Mouse (Mus musculus) limb, embryonic 15.5 days (tissue): ENCODE measurements at regions not wholly inside any gene's neighbourhood (a gene's known extent, or its start where the extent isn't known, plus 50 kb on each side); places are given as distances from the start of the nearest gene placed in this dataset.
A peak's percentile ranks its signal among the peaks of the same experiment; 100 is the strongest.

Source experiments
- ATAC-seq: fragments of 200-750 bp; cut with Nextera tagmentation; 2 replicates; pipeline ENCODE4 v1.8.0; 2017; ENCODE audit warnings: low read depth, moderate TSS enrichment; ENCODE audit not compliant: insufficient number of reproducible peaks, low FRiP score, low TSS enrichment
- H3K27ac ChIP-seq: fragments of 300-500 bp; sonication (generic); 2 replicates; pipeline ENCODE4 v1.5.1; 2015; ENCODE audit warnings: moderate library complexity, mild to moderate bottlenecking, inconsistent platforms
- H3K27me3 ChIP-seq: fragments of 300-500 bp; sonication (generic); 2 replicates; pipeline ENCODE4 v1.6.1; 2015; ENCODE audit warnings: inconsistent platforms
- H3K36me3 ChIP-seq: fragments of 300-500 bp; sonication (generic); 2 replicates; pipeline ENCODE4 v1.6.1; 2015; ENCODE audit warnings: inconsistent platforms
- H3K4me1 ChIP-seq: fragments of 300-500 bp; sonication (generic); 2 replicates; pipeline ENCODE4 v1.6.1; 2015; ENCODE audit warnings: inconsistent platforms
- H3K4me2 ChIP-seq: fragments of 300-500 bp; sonication (generic); 2 replicates; pipeline ENCODE4 v1.6.1; 2015; ENCODE audit warnings: mild to moderate bottlenecking, inconsistent platforms
- H3K4me3 ChIP-seq: fragments of 300-500 bp; sonication (generic); 2 replicates; pipeline ENCODE4 v1.5.1; 2015; ENCODE audit warnings: mild to moderate bottlenecking, inconsistent platforms
- H3K9ac ChIP-seq: fragments of 300-500 bp; sonication (generic); 2 replicates; pipeline ENCODE4 v1.6.1; 2015; ENCODE audit warnings: inconsistent platforms
- H3K9me3 ChIP-seq: fragments of 300-500 bp; sonication (generic); 2 replicates; pipeline ENCODE4 v1.6.1; 2016; ENCODE audit warnings: inconsistent platforms
- WGBS: fragments of 180-500 bp; shearing (Covaris S2); methylation state at CpG from one replicate; pipeline ENCODE4 v1.1.7; 2015; 5-methylcytosine and 5-hydroxymethylcytosine counted together

DNA sequence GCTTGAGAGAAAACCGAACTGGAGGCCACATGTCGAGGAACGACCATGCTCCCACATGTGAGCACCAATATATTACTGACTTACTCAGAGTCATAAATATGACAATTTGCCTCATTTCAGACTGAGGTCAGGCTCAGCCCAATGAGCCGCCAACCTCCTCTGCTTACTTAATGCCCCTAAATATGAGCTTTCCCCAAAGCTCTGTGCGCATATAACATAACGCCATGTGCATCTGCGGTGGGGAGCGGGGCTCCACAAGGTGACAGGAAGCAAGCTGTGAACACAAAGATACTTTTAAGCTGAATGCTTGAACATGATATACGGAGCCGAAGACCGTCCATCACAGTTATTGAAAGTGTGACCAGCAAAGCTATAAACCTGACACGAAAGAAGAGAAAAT is 319.8 kb downstream of the Hlx start:
- H3K9ac ChIP-seq: no peak overlapping the region
- H3K4me3 ChIP-seq: no peak overlapping the region
- no peaks in the 10 kb centered on the region for H3K36me3 ChIP-seq
- no peaks in the 10 kb centered on the region for H3K9me3 ChIP-seq
- WGBS: 61% methylated on average over 12 of the region's 12 CpGs
- H3K4me2 ChIP-seq: no peak overlapping the region
- no peak overlapping the region for H3K27ac ChIP-seq
- H3K27me3 ChIP-seq: no peaks in the 10 kb centered on the region
- ATAC-seq: no peak
- no peaks in the 10 kb centered on the region for H3K4me1 ChIP-seq

DNA sequence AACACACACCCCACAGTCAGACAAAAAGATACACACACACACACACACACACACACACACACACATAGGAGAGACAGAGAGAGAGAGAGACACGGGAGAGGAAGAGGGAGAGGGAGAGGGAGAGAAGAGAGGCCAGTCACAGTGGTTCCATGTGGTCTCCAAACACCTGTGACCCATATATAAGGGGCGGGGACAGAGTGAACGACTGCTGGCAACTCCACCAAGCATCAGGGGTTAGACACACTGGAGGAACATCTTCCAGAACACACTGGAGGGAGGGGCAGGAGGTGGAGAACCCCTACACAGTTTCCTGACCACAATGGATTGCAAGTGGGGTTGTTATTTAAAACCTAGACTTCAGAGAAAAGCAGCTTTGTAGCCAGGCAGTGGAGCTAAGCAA is 321.4 kb downstream of the Hlx start:
- no peaks in the 10 kb centered on the region for H3K9me3 ChIP-seq
- no peaks in the 10 kb centered on the region for H3K36me3 ChIP-seq
- H3K4me2 ChIP-seq: no peak overlapping the region
- no peak for ATAC-seq
- no peak overlapping the region for H3K9ac ChIP-seq
- H3K27me3 ChIP-seq: no peaks in the 10 kb centered on the region
- no peak overlapping the region for H3K27ac ChIP-seq
- H3K4me3 ChIP-seq: no peak overlapping the region
- H3K4me1 ChIP-seq: no peaks in the 10 kb centered on the region
- 50% methylated on average over 3 of the region's 3 CpGs for WGBS

DNA sequence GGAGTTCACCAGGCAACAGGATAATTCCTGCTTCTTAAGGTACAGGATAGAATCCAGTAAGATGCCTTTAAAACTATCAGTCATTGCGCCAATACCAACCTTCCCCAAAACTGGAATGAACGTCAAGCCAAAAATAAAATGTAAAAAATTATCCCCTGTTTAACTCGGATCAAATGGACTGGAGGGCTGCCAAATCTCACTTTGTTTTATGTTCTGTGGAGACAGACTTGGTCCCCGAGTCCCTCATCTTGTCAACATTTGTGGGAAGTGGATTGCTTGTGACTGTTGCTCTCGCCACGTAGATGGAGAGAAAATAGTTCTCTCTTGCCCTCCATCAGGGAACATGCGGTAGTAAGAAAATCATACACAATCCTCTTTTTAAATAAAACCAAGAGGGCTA is 322.4 kb downstream of the Hlx start:
- H3K4me2 ChIP-seq: no peak overlapping the region
- H3K36me3 ChIP-seq: no peaks in the 10 kb centered on the region
- peaks cover 4% of the 10 kb centered on the region; the same call in 1 of the 2 replicates for H3K27me3 ChIP-seq
- no peak overlapping the region for H3K27ac ChIP-seq
- H3K9ac ChIP-seq: no peak overlapping the region
- no peaks in the 10 kb centered on the region for H3K9me3 ChIP-seq
- H3K4me1 ChIP-seq: no peaks in the 10 kb centered on the region
- WGBS: 42% methylated on average over 7 of the region's 7 CpGs
- ATAC-seq: no peak
- H3K4me3 ChIP-seq: no peak overlapping the region

DNA sequence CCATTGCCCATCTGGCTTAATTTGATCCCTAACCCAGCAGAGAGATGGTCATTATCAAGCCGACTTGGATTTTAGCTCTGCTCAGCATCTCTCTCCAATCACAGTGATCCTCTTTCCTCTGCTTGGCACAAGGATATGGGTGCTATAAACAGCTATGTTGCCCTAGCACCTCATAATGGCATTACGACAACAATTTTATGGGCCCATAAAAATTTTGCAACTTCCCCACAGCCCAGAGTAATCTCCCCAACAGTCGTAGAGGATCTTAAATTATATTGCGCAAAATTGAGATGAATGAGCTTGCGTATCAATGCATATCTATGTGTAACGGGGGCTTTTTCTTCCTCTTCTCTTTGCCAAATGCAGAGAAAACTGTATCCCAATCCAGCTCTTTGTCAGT is 329.4 kb downstream of the Hlx start:
- 14% methylated on average over 6 of the region's 6 CpGs for WGBS
- H3K27me3 ChIP-seq: peaks cover 11% of the 10 kb centered on the region
- ATAC-seq: 0 out of 2 replicates have a peak, but pooled peaks have one; percentile 7
- no peaks in the 10 kb centered on the region for H3K36me3 ChIP-seq
- H3K4me2 ChIP-seq: no peak overlapping the region
- H3K9ac ChIP-seq: no peak overlapping the region
- 0 out of 2 replicates have a peak, but pooled peaks cover 4% of the 10 kb centered on the region for H3K4me1 ChIP-seq
- no peaks in the 10 kb centered on the region for H3K9me3 ChIP-seq
- no peak overlapping the region for H3K27ac ChIP-seq
- no peak overlapping the region for H3K4me3 ChIP-seq

DNA sequence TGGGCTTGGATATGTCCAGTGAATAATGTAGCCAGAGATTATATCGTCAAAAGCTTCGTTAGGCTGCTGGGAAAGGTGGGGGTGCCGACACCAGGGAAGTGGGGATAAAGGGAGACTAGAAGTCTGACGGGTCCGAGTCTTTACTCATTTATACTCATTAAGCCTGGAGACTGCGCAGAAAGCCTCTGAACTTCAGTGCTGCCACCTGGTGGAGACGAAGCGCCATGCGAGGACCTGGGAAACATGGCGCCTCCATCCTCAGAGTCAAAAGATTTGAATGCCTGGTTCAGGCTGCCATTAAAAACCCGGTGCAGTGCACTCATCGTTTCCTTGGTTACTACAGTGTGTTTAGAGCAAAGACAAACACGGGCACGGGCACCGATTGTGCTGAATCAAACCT is 337.2 kb downstream of the Hlx start:
- Histone ChIP-seq H3K27ac (peak overlapping the region; percentile 50; the same call in 1 of the 2 replicates), H3K36me3 (no peaks in the 10 kb centered on the region), H3K9ac (no peak overlapping the region), H3K4me1 (peaks cover 4% of the 10 kb centered on the region), H3K4me3 (no peak overlapping the region), H3K4me2 (0 out of 2 replicates have a peak overlapping the region, but pooled peaks have one; percentile 24), H3K9me3 (no peaks in the 10 kb centered on the region), H3K27me3 (no peaks in the 10 kb centered on the region; the same call in 1 of the 2 replicates)
- ATAC-seq: no peak
- 53% methylated on average over 15 of the region's 15 CpGs for WGBS

DNA sequence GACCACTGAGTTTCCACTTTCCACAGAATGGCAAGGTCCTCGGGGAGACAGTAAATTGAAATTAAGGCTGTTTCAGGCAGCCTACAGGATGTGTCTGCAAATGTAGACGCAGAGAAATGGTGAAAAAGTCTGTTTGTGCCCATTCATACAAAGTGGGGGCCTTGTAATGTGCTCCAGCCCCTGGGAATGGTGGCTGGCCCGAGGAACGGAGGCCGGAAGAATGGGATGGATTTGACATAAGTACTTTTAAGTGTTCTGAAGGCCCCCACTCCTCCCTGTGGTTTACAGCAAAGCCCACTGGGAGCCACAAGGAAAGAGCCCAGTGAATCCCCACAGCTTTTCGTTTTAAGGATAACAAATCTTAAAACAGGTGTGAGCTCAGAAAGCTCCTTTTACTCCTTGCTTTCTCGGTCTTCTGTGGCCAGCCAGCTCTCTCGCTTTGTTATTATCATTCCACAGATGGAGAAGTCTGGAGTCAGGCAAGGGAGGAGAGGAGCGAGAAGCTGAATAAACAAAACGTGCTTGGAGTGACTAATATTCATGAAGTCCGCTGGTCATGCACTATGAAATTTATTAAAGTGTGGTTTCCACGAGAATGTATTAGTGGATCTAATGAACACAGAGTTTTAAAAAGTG is 337.7 kb downstream of the Hlx start:
- Histone ChIP-seq H3K4me2 (0 out of 2 replicates have a peak overlapping the region, but pooled peaks have one; percentile 24), H3K9me3 (no peaks in the 10 kb centered on the region), H3K27me3 (no peaks in the 10 kb centered on the region; the same call in 1 of the 2 replicates), H3K9ac (no peak overlapping the region), H3K4me1 (peaks cover 4% of the 10 kb centered on the region), H3K27ac (peak overlapping the region; percentile 0; the same call in 1 of the 2 replicates), H3K36me3 (no peaks in the 10 kb centered on the region), H3K4me3 (no peak overlapping the region)
- no peak for ATAC-seq
- WGBS: 48% methylated on average over 12 of the region's 12 CpGs

DNA sequence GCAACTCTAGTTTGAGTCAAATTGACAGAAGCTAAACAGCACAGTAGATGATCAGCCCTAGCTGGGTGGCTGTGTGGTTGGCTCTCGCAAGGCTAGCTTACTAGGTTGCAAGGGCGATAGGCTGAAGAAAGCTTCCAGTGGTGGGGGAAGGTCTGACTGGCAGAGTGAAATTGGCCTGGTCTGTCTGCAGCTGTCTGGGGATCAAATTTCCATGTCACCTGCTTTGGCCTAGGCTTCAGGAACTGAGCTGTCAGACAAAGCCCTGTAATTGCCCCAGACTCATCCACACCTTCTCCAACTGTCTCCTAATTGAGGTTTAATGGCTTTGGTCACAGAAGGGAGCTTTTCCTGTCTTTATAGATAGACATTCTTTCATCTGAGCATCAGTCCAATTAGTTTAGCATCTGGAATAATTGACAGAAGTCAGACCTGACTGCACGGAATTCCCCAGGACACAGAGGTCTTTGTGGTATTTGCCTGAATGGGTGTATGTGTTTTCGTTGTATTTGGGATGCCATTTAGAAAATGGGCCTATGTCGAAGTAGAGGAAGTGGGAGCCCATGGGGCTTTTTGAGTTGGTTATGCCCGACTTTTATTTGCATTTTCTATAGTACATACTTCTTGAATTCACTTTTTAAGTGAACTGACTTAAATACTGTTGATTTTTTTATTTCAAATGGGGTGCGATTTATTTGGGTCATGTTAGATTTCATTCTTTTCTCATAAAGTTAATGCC is 348.2 kb downstream of the Hlx start:
- H3K27ac ChIP-seq: no peak overlapping the region
- no peaks in the 10 kb centered on the region for H3K9me3 ChIP-seq
- H3K36me3 ChIP-seq: no peaks in the 10 kb centered on the region
- no peaks in the 10 kb centered on the region for H3K27me3 ChIP-seq
- H3K4me2 ChIP-seq: no peak overlapping the region
- H3K4me3 ChIP-seq: no peak overlapping the region
- ATAC-seq: no peak
- H3K4me1 ChIP-seq: no peaks in the 10 kb centered on the region
- H3K9ac ChIP-seq: no peak overlapping the region
- WGBS: 47% methylated on average over 7 of the region's 7 CpGs

DNA sequence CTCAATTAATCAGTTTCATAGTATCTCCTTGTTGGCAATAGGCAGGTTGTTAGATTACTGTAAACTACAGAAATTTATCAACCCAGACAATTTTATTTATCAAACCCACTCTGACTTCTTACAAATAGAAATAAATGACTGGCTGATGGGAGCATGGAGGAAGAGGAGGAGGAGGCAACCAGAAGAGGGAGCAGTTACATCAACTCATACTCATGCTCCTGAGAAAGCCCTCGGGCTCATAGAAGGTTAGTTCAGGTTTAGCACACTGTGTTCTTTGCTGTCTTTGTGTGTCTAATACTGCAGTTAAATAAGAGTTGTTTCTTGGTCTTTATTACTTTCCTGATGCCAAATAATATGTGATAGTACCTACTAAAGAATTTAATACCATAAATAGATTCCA is 344.6 kb upstream of the 1700056E22Rik start:
- H3K27me3 ChIP-seq: no peaks in the 10 kb centered on the region
- no peak for ATAC-seq
- H3K4me3 ChIP-seq: no peak overlapping the region
- WGBS: 84% methylated on average over 1 of the region's 1 CpGs
- no peak overlapping the region for H3K4me2 ChIP-seq
- H3K4me1 ChIP-seq: peaks cover 9% of the 10 kb centered on the region; the same call in 1 of the 2 replicates
- no peak overlapping the region for H3K9ac ChIP-seq
- H3K27ac ChIP-seq: no peak overlapping the region
- no peaks in the 10 kb centered on the region for H3K9me3 ChIP-seq
- no peaks in the 10 kb centered on the region for H3K36me3 ChIP-seq

DNA sequence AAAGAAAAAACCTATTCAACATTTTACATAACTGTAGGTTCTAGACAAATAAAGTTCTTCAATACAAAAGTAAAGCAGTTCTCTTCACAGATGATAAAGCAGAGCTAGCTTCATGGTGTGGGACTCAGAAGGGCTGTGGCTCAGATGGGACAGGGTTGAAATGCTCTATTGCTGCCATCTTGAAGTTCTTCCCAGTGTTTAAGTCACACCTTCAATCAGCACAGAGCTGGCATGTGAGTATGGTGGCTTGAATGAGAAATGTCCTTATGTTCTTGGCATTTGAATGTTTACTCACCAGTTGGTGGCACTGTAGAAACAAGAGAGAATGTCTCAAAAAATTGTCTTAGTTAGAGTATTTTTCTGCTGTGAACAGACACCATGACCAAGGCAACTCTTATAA is 330.9 kb upstream of the 1700056E22Rik start:
- H3K4me2 ChIP-seq: no peak overlapping the region
- no peaks in the 10 kb centered on the region for H3K36me3 ChIP-seq
- H3K9ac ChIP-seq: no peak overlapping the region
- H3K27me3 ChIP-seq: no peaks in the 10 kb centered on the region
- no peak overlapping the region for H3K27ac ChIP-seq
- no peak overlapping the region for H3K4me3 ChIP-seq
- no peaks in the 10 kb centered on the region for H3K9me3 ChIP-seq
- ATAC-seq: no peak
- H3K4me1 ChIP-seq: no peaks in the 10 kb centered on the region

DNA sequence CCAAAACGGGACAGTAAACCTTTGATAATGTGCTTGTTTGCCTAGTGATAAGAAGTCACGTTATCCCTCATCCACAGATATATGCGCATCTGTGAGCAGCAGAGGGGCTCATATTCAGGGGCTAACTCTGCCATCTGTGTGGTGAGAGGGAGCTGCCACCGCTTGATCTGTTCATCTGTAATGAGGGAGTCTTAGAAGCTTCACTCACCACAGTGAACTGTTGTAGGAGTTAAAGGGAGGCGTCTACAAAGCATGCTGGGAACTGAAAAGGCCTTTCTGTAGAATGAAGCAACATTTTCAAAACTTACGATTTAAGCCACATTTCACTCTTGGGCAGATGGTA is 324.1 kb upstream of the 1700056E22Rik start:
- no peak overlapping the region for H3K9ac ChIP-seq
- ATAC-seq: no peak
- H3K4me1 ChIP-seq: no peaks in the 10 kb centered on the region; the same call in 1 of the 2 replicates
- no peak overlapping the region for H3K4me3 ChIP-seq
- 73% methylated on average over 6 of the region's 6 CpGs for WGBS
- no peaks in the 10 kb centered on the region for H3K27me3 ChIP-seq
- no peak overlapping the region for H3K27ac ChIP-seq
- H3K36me3 ChIP-seq: no peaks in the 10 kb centered on the region
- H3K9me3 ChIP-seq: no peaks in the 10 kb centered on the region
- H3K4me2 ChIP-seq: no peak overlapping the region

DNA sequence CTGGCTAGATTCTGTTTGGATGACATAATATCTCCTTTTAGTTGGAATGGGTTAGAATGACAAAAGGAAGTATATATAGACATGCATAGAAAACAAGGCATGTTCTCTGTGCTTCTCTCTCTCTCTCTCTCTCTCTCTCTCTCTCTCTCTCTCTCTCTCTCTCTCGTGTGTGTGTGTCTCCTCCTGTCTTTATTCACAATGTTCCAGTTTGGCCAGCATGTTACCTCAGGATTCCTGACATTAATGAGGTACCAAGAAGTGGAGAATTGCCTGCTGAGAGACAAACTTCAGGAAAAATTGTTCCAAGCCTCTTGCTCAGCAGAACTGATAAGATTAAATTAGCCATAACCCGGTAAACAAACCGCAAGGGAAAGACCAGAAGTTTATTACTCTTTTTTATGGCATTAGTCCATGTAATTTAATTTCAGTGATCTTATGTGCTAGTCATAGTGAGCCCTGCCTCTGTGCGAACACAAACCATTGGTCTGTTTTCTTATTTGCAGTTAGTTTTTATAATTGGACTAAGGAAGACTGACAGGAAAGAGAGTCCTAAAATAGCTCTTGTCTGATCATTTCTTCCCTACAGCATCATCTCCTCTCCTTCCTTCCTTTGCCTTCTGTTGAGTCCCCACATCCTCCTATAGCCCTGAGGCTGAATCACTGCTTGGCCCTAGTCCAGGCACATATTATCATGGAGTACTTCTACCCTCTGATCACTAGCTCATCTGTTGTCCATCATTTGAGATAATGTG is 323.5 kb upstream of the 1700056E22Rik start:
- Histone ChIP-seq H3K9me3 (no peaks in the 10 kb centered on the region), H3K27ac (no peak overlapping the region), H3K36me3 (no peaks in the 10 kb centered on the region), H3K4me1 (no peaks in the 10 kb centered on the region; the same call in 1 of the 2 replicates), H3K27me3 (no peaks in the 10 kb centered on the region), H3K9ac (no peak overlapping the region), H3K4me3 (no peak overlapping the region), H3K4me2 (no peak overlapping the region)
- no peak for ATAC-seq
- 41% methylated on average over 4 of the region's 4 CpGs for WGBS
